Mouse (Mus musculus) layer of hippocampus, adult 9-11 months (tissue): ENCODE results near the gene Sez6.

ENCODE experiments used
- DNase-seq: peaks from one replicate; pipeline ENCODE4 v3.0.0; 2022

Sez6 gene

DNA sequence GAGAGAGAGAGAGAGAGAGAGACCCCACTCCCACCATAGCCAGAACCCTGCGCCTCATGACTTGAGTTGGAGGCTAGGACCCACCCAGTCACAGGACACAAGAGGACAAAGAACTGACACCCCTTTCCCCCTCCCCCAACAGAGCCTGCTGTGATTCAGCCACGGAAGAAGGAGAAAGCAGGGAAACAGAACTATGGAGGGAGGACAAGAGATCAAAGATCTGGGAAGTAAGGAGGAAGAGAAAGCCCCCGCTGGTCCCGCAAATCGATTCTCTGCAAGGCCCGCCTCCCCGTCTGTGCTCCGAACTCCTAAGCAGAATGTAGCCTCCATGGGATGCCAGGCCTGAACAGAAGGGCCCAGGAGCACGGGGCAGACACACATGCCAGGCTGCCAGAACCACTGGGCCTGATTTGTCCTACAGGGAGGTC is 23.8 kb upstream of the Sez6 start:
- DNase-seq, result no peak

DNA sequence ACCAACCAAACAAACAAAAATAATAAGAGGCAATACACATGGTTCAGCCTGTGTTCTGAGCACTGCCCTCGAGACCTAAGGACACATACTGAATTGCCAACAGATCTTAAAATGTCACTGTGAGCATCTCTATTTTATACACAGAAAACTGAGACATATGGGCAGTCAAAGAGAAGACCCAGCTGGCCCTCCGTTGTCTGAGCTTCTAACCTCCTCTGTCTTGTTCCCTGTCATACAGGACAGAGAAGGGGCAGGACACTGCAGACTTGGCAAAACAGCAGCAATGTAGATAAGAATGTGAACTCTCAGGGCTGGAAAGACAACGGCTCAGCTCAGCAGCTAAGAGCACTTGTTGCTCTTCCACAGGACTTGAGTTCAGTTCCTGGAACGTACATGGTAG is 22.1 kb upstream of the Sez6 start:
- DNase-seq, result no peak

DNA sequence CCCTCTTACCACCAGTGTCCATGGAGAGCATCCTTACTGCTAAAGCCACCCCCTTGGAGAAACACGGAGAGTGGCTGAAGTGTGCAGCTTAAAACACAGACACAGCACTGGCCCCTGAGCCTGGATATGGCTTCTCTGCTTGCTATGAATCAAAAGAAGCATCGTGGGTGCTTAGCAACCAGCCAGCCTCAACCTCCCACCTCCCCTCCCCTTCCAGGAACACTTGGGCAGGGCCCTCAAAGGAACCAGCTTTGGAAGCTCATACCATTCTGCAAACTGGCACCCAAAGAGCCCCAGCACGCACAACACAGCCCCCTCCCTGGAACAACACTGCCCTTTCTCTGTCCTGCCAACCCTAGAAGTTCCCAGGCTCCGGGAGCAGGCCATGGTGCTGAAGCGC is 21.2 kb upstream of the Sez6 start:
- no peak for DNase-seq

DNA sequence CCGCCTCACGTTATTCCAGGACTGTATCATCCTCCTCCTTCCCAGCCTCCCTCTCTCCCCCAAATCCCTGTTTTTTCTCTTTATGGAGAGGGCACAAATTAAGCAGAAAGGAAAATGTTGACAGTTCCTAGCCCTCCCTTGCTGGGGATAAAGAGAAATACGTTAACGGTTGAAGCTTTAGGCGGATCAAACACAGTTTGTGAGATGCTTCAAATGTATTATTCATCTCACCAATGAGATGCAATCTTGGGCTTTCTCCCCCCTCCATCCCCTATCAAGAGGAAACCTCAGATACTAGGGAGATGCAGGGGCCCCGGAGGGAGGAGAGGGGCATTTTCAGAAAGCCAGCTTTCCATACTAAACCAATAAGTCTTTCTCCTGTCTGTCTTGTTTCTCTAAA is 20.8 kb upstream of the Sez6 start:
- no peak for DNase-seq

DNA sequence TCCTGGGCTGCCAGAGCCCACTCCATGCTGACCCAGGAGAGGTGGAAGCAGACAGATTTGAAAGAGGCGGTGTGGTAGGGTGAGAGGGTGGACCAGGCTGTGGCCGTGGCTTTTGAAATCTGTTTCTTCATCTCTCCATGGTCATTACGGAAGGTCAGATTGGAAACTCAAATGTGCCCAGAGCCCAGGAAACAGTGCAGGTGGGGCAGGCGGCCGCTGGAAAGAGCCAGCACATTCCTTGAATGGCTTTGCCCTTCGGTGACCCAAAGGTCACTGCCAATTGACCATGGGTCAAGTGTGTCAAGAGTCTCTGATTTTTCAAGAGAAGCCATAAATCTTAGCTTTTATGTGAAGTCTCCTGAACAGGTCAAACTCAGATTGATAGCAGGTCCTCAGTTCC is 17.1 kb upstream of the Sez6 start:
- no peak for DNase-seq

DNA sequence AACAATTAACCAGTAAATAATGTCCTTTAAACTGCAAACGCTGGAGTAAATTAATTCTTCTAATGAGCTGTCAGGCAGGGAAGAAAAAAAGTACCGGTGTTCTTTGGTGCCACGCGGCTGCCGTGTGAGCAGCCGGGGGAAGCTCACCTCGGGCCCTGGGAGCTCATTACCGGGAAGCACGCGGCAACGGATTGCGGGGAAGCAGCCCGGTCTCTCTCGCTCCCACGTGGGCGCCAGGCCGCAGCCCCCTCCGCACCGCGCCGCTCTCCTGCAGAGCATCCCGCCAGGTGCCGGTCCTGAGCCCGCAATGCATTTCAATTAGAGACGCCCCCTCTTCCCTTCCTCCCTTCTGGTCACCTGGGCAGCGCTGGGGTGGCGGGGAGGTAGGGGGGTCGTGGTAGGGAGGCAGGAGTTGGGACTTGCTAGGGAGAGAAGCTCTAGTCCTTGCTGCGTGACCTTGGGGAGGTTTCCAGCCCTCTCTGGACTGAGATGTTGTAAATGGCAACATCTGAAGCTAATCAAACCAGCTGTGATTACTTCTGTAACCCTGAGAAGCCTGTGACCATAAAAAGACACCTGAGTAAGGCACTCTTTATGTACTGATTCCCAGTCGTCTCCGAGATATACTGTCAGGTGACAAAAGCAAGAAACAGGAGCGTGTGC is 15.9 kb upstream of the Sez6 start:
- DNase-seq, result no peak

DNA sequence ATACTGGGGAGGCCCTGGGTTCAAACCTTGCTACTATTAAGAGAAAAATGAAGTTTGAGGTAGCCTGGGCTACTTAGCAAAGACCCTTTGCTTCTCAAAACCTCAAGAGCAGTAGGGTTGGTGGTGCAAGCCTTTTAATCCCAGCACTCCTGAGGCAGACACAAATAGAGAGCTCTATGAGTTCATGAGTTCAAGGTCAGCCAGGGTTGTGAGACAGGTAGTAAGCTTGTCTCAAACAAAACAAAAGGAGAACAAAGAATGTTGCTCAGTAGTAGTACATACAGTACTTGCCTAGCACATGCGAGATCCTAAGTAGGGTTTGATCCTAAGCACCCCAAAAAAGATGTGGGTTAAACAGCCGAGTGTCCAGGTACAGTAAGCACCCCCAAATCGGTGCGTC is 13.9 kb upstream of the Sez6 start:
- no peak for DNase-seq

DNA sequence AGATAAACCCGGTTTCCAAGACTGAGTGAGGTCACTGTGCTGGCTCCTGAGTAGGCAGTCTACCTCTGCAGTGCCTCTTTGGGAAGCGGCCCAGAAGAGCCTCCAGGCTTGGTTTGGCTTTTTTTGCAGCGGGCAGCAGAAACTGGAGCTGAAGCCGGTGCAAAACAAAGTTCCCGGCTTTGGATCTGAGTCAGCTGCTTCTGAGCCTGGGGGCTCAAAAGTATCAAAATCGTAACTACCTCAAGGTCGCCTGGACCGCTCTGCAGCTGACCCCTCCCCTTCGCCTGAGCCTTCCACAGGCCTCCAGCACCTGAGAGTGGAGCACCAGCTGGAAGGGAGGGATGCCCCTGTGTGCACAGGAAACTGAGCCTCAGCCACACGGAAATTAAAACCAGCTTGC is 13.4 kb upstream of the Sez6 start:
- no peak for DNase-seq

DNA sequence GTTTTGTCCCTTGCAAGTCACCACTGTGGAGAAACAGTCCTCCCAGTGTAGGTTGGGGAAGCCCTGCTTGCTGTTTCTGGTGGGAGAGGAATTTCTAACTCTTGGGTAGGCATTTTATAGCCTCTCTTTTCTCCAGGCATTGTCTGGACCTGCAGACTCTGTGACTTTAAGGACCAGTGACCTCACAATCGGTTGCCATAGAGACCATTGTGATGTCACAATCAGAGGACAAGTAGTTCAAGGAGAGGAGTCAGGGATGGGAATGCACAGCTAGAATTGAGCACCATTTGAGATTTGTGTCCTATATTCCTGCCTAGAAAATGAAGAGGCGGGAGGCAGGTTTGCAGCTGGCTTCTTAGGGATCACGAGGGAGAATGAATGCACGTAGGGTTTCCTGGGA is 7.3 kb upstream of the Sez6 start:
- no peak for DNase-seq

DNA sequence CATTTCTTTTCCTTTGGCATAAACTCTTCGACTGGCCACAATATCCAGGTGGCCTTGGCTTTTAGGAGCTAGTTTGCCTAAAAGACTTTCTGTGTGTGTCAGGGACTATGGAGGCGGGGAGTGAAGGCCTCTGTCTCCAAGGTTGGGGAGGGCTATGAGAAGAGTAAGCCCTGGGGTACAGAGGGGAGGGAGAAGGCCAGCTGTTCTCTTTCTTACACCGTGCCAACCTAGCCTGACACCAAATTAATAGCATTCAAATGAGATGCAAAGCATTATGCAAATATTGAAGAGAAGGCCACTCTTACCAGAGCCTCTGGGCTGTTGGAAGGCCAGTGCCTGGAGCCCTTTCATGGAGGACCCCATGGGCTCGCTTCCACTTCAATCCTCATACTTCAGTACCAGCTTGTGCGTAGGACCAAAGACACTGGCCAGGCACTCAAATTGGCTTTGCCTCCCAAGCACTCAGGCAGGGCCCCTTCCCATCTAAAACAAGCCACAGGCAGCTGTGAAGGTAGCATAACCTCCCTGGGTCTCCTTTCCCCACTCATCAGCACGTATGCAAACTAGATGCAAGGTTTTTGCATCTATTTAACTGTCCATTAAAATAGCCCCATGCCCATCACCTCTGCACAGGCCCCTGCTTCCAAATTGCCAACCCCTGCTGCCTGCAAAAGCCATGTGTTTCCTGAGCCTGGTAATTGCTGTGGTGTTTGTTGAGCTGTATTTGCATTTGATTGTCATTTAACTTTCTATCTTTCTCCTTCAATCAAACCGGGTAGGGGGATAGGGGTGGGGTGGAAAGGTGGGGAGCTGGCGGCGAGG is 4.6 kb upstream of the Sez6 start:
- DNase-seq, result no peak

DNA sequence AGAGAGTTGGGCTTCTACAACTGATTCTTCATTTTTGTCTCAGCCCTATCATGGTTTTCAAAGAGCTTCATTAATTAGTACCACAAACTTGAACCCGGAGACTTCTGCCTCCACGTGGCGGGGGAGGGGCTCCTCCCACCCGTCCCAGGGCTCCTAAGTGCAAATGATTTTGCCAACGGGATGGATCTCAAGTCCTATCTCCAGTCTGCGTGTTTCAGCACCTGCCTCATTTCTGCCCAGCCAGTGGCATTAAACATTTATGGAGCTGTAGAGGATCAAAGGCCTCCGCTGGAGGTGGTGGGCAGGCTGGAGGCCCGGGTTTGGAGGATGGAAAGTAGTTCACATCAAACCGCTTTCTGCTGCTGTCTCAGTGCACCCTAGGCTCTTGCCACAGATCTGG is 3.9 kb upstream of the Sez6 start:
- DNase-seq, result no peak

DNA sequence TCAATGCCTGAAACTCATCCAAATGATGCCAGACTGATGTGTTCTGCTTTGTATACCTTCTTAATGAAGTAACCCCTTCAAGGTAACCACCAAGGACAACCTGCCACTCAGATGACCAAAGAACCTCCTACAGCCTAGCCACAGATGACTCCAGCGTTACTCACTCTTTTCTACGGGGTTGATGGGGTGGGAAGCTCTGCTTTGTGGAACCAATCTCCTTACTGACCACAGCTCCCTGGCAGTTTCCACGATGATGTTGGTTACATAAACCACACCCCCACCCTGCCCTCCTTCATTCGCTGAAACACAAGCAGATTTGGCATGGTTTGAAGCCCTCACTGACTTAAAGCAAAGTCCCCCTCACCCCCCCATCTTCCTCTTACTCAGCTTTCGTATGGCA is 2.8 kb upstream of the Sez6 start:
- no peak for DNase-seq

DNA sequence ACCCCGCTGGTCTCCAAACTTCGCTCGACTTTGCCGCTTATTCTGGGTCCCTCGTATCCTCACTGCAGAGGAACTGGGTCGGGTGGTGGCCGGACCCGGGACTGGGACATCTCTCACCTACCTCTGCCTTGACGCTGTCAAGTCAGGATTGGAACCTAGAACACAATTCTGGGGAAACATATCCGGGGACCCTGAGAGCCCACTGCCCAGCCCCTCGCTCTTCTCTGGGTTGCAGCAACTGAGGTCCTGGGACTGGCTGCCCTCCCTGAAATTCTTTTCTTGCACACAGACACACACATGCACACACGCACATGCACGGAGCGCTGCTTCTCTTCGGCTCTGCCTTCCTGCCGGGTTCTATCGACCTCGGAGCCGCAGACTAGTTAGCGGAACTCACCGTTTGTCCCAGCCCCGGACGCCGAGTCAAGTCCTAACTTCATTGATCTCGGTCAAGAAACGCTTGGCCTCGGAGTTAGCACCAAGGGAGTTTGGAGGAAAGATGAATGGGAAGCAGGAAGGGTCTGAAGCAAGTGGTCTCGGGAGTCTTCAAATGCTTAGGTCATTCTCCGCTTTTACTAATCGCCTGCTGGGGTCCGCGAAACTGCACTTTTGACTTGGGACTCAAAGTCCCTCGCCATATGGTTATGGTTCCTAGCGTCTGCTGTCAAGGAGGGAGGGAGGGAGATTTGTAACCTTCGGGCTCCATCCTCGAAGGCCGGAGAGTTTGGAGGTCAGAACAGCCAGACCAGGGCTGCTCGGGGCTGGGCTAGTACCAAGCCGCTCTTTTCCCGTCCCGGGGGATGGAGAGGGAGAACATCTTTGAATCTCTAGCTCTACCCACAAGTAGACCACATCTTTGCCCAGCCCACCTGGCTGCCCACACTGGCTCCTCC is 1.2 kb downstream of the Sez6 start:
- DNase-seq, result no peak

DNA sequence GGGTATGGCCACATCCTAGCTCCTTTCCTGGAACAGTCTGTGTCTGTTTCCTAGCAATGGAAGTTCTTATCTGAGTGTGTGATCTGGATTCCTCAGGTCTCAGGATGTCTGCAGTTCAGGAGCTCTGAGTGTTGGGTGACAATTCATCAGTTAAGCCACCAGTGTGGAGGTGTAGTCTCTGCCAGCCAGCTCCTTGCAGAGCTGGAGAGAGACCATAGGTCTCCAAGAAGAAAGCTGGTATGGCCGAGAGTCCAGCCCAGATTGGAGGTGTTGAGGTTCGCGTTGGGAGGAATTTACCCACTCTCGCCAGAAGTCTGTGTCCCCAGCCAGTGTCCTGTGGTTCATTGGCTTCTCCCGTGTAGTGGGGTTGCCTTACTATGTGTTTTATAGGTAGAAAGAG is 2.0 kb downstream of the Sez6 start:
- DNase-seq, result no peak

DNA sequence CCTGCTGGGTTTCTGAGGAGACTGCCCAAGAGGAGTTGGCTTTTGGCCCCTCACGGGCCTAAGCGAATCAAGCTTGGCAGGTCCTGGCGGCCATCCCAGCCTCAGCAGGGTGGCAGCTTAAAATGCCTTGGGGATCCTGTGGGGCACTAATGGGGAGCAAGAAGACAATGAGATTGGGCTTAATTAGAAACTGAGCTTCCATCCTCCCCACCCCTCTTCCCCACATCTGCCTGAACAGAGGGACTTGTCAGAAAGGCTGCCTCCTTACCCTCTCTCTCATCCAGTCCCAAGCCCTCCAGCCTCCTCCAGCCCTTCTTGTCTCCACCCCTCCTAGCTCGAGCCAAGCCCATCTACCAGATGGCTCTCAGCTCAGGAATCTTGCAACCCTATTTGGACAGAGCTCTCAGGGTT is 3.5 kb downstream of the Sez6 start:
- DNase-seq, result no peak

DNA sequence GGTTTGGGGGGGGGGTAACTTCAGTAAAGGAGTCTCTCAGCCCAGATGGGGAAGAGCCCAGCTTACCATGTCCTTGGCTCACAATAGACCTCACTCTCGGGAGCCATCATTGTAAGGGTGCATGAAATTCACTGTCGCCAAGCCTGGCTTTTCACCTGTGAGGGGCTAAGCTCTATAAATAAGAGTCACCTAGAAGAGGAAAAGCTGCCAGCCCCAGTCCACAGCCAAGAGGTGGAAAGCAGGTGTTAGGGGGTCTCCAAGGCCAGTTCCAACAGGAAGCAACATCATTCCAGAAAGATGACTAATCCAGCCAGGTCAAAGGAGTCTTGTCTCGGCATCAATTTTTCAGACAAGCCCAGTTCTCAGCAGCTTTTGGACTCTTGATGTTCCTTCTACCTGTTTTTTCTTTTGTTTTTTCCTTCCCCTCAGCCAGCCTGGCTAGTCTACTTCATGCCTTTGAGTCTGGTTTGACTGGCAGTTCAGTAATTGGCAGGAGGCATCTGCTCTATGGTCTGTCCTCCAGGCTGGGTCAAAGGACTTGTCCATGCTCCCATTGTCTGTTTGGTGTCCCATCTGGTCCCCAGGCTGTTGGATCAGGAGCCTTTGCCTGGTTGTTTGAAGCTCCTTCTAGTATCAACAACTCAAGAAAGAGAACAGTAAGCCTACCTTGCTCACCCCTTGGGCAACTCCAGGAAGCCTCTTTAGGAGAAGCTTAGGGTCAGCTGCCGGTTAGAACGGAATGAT is 4.1 kb downstream of the Sez6 start:
- DNase-seq, result no peak

DNA sequence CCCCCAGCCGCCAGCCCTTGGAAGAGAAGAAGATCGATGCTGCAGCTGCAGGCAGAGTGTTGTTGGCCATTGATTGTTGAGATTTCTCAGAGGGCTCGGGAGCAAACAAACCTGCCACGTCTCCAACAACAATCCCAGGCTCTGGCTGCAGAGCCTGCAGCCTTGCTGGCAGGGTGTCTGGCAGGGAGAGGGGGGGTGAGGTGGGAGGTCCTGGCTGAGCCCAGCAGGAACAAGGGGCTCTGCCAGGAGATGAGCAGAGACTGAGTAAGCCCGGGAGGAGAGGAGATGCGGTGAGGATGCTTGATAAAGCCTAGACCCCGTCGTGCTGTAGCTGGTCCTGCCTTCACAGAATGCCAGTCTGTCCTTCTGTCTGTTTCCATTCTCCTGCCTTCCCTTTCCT is 6.2 kb downstream of the Sez6 start:
- no peak for DNase-seq

DNA sequence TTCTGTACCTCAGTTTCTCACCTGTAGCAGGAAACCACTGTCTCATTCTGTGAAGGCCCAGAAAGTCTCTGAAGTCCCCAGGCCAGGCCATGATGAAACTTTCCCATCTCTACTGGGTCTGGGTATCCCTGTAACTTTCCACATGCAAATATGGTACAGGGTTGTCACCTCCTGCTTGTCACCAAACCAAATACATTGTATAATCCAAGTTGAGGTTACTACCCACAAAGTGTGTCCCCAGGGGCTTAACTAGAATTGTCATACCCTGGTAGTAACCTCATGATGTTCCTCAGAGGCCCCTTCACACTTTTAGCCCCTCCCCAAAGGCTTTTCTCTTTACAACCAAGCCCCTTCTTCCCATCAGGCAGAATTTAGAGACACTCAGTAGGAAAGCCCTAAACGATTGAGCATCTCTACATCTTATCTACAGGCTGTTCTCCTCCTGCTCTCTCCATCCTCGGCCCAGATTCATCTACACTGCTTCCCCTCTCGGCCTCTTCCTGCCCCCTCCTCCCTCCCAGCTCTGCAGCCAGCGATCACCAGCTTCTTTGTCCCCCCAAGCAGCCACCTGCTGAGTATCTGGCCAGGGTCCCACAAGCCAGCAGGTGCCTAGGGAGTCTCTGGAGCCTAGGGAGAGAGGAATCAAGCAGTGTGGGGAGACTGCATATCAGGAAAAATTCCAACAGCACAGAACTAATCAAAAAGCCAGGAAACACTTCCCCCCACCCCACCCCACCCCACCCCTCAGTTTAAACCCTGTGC is 7.2 kb downstream of the Sez6 start:
- no peak for DNase-seq

DNA sequence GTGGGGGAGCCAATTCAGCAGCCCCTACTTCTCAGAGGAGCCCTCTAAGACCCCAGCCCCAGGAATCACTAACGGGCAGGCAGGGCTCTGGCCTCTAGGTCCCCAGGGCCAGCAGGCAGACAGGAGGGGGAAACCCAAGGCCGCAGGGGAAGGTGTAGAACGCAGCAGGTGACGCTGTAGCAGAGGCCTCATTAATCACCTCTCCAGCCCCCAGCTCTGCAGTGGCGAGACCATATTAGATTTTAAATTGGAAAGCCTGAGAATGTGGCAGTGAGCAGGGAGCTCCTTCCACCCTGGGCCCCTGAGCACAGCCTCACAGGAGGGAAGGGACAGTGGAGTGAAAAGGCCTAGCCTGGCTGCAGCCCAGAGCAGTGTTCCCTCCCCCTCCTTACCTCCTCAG is 11.6 kb downstream of the Sez6 start:
- DNase-seq, result no peak

DNA sequence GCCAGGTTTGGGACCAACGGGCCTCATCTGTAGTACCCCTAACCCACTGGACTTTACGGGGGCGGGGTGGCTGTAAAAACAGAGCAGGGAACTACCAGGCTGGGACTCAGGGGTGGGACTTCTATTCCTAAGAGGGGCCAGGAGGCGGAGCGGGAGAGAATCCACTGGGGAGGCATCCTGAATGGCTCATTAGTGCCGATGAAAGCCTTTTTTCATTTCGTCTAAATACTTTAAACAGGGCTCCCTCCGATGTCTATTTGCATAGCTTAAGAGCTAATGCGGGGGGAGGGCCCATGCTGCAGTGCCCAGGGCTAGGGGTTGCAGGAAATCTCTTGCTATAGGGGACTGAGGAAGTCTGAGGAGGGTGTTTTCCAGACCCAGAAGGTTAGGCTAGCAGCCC is 17.3 kb downstream of the Sez6 start:
- no peak for DNase-seq

DNA sequence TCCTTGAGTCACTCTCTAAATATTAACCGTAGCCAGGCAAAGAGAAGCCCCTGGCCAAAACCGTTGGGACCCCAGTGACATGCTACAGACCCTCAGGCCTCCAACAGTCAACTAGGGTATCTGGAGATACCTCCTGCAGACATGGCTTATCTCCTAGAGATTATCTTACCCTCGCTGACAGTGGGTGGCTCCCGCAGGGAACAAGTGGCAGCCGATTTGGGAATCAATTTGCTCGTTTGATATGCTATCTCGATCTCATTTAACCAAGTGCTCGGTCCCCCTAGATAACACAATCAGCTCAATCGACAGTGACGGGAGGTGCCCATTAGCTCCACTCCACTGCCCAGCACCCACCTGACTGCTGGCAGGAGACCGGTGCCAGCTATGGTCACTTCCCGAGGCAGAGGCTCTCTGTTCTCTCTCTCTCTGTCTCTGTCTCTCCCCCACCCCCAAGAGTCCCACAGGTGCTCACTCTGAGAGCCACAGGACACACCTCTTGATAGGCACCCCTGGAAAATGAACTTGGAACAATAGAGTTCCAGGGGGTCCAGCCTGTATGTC is 19.6 kb downstream of the Sez6 start:
- no peak for DNase-seq

DNA sequence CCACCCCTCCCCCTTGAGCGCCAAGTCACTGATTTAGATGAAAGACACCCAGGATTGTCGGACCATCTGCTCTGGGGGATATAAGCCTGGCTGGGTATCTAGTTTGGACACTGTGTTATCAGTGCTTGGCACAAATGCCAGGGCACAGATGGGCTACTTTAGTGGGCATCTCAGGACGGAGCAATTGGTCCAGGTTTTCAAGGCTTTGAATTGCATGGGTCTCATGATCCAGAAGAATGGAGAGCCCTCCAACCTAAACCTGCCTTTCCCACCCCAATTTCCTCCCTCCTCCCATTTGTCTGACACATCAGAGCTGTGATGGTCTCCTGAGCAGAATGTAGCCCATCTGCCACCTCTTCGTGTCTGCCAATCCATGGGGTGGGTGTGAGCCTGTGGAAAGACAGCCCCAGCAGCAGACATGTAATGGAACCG is 20.2 kb downstream of the Sez6 start:
- DNase-seq, result peak; percentile 82
